In genomic region chr6:52240389-52241000, GRCm38 (mm10) we compare ENCODE assay signal across 8 mouse cellular contexts. TPM values are rescaled to one million over a fixed set of nuclear protein-coding genes. Genes with fewer than 3 reads are reported as not detected.
A peak's percentile ranks its signal among the peaks of the same experiment; 100 is the strongest.
DNase-seq lines count a peak whose midpoint lies in the region; ATAC-seq and TF ChIP-seq lines count a peak whose summit lies in the region.

Gene Hoxa10, minus strand, starts transcription at chr6:52240854.

- no peak for TF ChIP-seq EP300 in liver, postnatal 0 days (IDR thresholded peaks at IDR 0.05; ENCODE audit: low read depth)

- peak; percentile 83 for ATAC-seq in granulocyte monocyte progenitor cell, adult 5-6 weeks (replicated peaks; ENCODE audit: poor library complexity, severe bottlenecking)
- peak; percentile 73 for ATAC-seq in intestine, embryonic 14.5 days (replicated peaks; ENCODE audit: low FRiP score, low TSS enrichment, low read depth)
- ATAC-seq in liver, postnatal 0 days, result no peak
- ATAC-seq in neural tube, embryonic 14.5 days (ENCODE audit: low read depth), result peak; percentile 66

- DNase-seq in layer of hippocampus, adult 9-11 months, result peak; percentile 19
- DNase-seq in layer of hippocampus, adult 9-10 months (ENCODE audit: low spot score), result no peak
- peak; percentile 74 for DNase-seq in c-Kit-positive CD71-negative TER-119-negative erythroid progenitor cells, embryonic 14.5 days (ENCODE audit: low read depth)
- peak; percentile 74 for DNase-seq in intestine, embryonic 14.5 days (ENCODE audit: low spot score)
- DNase-seq in liver, postnatal 0 days, result peak; percentile 83
- DNase-seq in urinary bladder, postnatal 10 days (ENCODE audit: low spot score), result peak; percentile 80

- no peaks in the 10 kb centered on the region for H3K4me1 ChIP-seq in intestine, embryonic 14.5 days (replicated peaks; ENCODE audit: control insufficient read depth, insufficient read depth, low read length)
- H3K4me1 ChIP-seq in liver, postnatal 0 days (ENCODE audit: insufficient read depth), result peaks cover 4% of the 10 kb centered on the region
- no peaks in the 10 kb centered on the region; the same call in 1 of the 2 replicates for H3K4me1 ChIP-seq in neural tube, embryonic 14.5 days (ENCODE audit: control insufficient read depth, insufficient read depth, low read length)

- H3K9ac ChIP-seq in intestine, embryonic 14.5 days (ENCODE audit: low read length), result peak within 1 kb of the TSS; percentile 67
- no peak within 1 kb of the TSS for H3K9ac ChIP-seq in liver, postnatal 0 days (replicated peaks)
- peak within 1 kb of the TSS; percentile 74 for H3K9ac ChIP-seq in neural tube, embryonic 14.5 days (replicated peaks; ENCODE audit: low read depth, low read length)

- H3K4me2 ChIP-seq in intestine, embryonic 14.5 days (ENCODE audit: low read length), result peak within 1 kb of the TSS; percentile 40
- peak within 1 kb of the TSS; percentile 20 for H3K4me2 ChIP-seq in liver, postnatal 0 days (ENCODE audit: low read depth, low read length)
- peak within 1 kb of the TSS; percentile 90 for H3K4me2 ChIP-seq in neural tube, embryonic 14.5 days (ENCODE audit: low read depth, low read length)

- peak within 1 kb of the TSS; percentile 41 for H3K4me3 ChIP-seq in intestine, embryonic 14.5 days (ENCODE audit: low read depth, low read length)
- H3K4me3 ChIP-seq in liver, postnatal 0 days (ENCODE audit: low read depth, low read length), result peak within 1 kb of the TSS; percentile 10; the same call in 1 of the 2 replicates
- H3K4me3 ChIP-seq in neural tube, embryonic 14.5 days (ENCODE audit: low read depth, low read length), result peak within 1 kb of the TSS; percentile 57

- H3K27me3 ChIP-seq in intestine, embryonic 14.5 days (replicated peaks; ENCODE audit: control insufficient read depth, insufficient read depth, low read length), result peaks cover 100% of the 10 kb centered on the region
- H3K27me3 ChIP-seq in liver, postnatal 0 days (ENCODE audit: insufficient read depth, low read length), result peaks cover 100% of the 10 kb centered on the region
- H3K27me3 ChIP-seq in neural tube, embryonic 14.5 days (ENCODE audit: control insufficient read depth, insufficient read depth, low read length), result peaks cover 23% of the 10 kb centered on the region

- H3K9me3 ChIP-seq in intestine, embryonic 14.5 days (ENCODE audit: control insufficient read depth, low read length), result no peaks in the 10 kb centered on the region
- H3K9me3 ChIP-seq in liver, postnatal 0 days (ENCODE audit: low read length), result no peaks in the 10 kb centered on the region
- no peaks in the 10 kb centered on the region for H3K9me3 ChIP-seq in neural tube, embryonic 14.5 days (ENCODE audit: control insufficient read depth, low read length)

- TF ChIP-seq CTCF in liver, postnatal 0 days (IDR thresholded peaks at IDR 0.05; ENCODE audit: low read depth), result peak; percentile 70

- peak within 1 kb of the TSS; percentile 87 for H3K27ac ChIP-seq in intestine, embryonic 14.5 days (ENCODE audit: low read depth)
- H3K27ac ChIP-seq in liver, postnatal 0 days (ENCODE audit: low read depth), result no peak within 1 kb of the TSS
- H3K27ac ChIP-seq in neural tube, embryonic 14.5 days (ENCODE audit: low read depth, low read length), result peak within 1 kb of the TSS; percentile 96

- WGBS in intestine, embryonic 14.5 days, result under 1% methylated on average over 35 of the region's 35 CpGs
- WGBS in liver, postnatal 0 days (ENCODE audit: insufficient replicate concordance), result 5% methylated on average over 35 of the region's 35 CpGs
- 2% methylated on average over 35 of the region's 35 CpGs for WGBS in neural tube, embryonic 14.5 days

- no peaks in the 10 kb centered on the region for H3K36me3 ChIP-seq in intestine, embryonic 14.5 days (ENCODE audit: control insufficient read depth, insufficient read depth, low read length)
- no peaks in the 10 kb centered on the region for H3K36me3 ChIP-seq in liver, postnatal 0 days (replicated peaks; ENCODE audit: insufficient read depth, low read length)
- no peaks in the 10 kb centered on the region for H3K36me3 ChIP-seq in neural tube, embryonic 14.5 days (ENCODE audit: control insufficient read depth, insufficient read depth, low read length)

RNA-seq across cellular contexts. Expression of gene Hoxa10, which starts in this region (rescaled TPM):
- total RNA-seq in granulocyte monocyte progenitor cell, adult 5-6 weeks (2014; fragmentation: Nextera tagmentation), result 0.47 TPM in 1 of 2 replicates, not detected in the other
- total RNA-seq in granulocyte monocyte progenitor cell, adult 5-6 weeks (2017), result 0.57 TPM in 1 of 2 replicates, not detected in the other
- polyA plus RNA-seq in intestine, embryonic 14.5 days (2014; fragmentation: Nextera tagmentation; extraction: Ambion mirVana), result 15.6 and 20.4 TPM in 2 replicates
- not detected in 2 replicates for polyA plus RNA-seq in liver, postnatal 0 days (2015; fragmentation: Nextera tagmentation; extraction: Ambion mirVana)
- 50.5 and 79.4 TPM in 2 replicates for polyA plus RNA-seq in neural tube, embryonic 14.5 days (2014; fragmentation: Nextera tagmentation; extraction: Ambion mirVana)

Comparison
In these comparisons a context has a peak if more than half of its experiments do, and no peak if none do; other contexts are left out.
1. RNA of gene Hoxa10 (polyA plus RNA-seq): 50.5 to 79.4 TPM in neural tube, embryonic 14.5 days and 15.6 to 20.4 TPM in intestine, embryonic 14.5 days; not detected in liver, postnatal 0 days; every median in the first group is over 10 times any median in the second.
2. Peak in ATAC-seq in granulocyte monocyte progenitor cell, adult 5-6 weeks; RNA of the gene not detected or under 1 TPM.
3. Peak in DNase-seq, H3K4me3 ChIP-seq and H3K4me2 ChIP-seq in liver, postnatal 0 days; RNA of the gene not detected or under 1 TPM.
4. H3K4me2 ChIP-seq: peak in every context shown above with its lines; median percentile 90 in neural tube, embryonic 14.5 days; 40 in intestine, embryonic 14.5 days; 20 in liver, postnatal 0 days.
5. Peak in every context shown above with its lines, with median percentiles within 50 percentile points of each other: H3K4me3 ChIP-seq.